Mouse (Mus musculus) ES-E14 (cell line): ENCODE results near the gene Fdx1l. TPM values are rescaled to one million over a fixed set of nuclear protein-coding genes. Genes with fewer than 3 reads are reported as not detected.
A peak's percentile ranks its signal among the peaks of the same experiment; 100 is the strongest.

ENCODE experiments used
- DNase-seq: peaks from one replicate; pipeline ENCODE4 v3.0.0-alpha.2; 2013; ENCODE audit warnings: low read depth, low spot score
- H3K27ac ChIP-seq: 2 replicates; pipeline ENCODE4 v1.5.1; 2012; ENCODE audit warnings: low read depth, mild to moderate bottlenecking, low read length, moderate library complexity, mixed read lengths; ENCODE audit not compliant: poor library complexity, insufficient read depth, severe bottlenecking
- H3K36me3 ChIP-seq: 2 replicates; pipeline ENCODE4 v1.6.1; 2012; ENCODE audit warnings: mild to moderate bottlenecking, low read length, moderate library complexity, mixed read lengths; ENCODE audit not compliant: control insufficient read depth, poor library complexity, insufficient read depth, severe bottlenecking
- H3K4me1 ChIP-seq, 2 experiments: fragments of 150-350 bp in 1 of 2; sonication (generic) in 1 of 2; 2 replicates each; pipeline ENCODE4 v1.6.1; 2012; ENCODE audit warnings: low read length in 2 of 2, mild to moderate bottlenecking in 1 of 2, mixed read lengths in 1 of 2; ENCODE audit not compliant: control insufficient read depth in 2 of 2, insufficient read depth in 2 of 2, poor library complexity in 1 of 2
- H3K4me3 ChIP-seq, 2 experiments: fragments of 150-350 bp in 1 of 2; sonication (generic) in 1 of 2; 2 replicates each; pipeline ENCODE4 v1.5.1; 2012; ENCODE audit warnings: low read length in 2 of 2, low read depth in 1 of 2, mild to moderate bottlenecking in 1 of 2, mixed read lengths in 1 of 2; ENCODE audit not compliant: insufficient read depth in 1 of 2, poor library complexity in 1 of 2, severe bottlenecking in 1 of 2
- H3K9ac ChIP-seq: 2 replicates; pipeline ENCODE4 v1.6.1; 2012; ENCODE audit warnings: low read depth, mild to moderate bottlenecking, low read length, mixed read lengths; ENCODE audit not compliant: poor library complexity, insufficient read depth, severe bottlenecking
- H3K9me3 ChIP-seq: fragments of 150-350 bp; sonication (generic); 2 replicates; pipeline ENCODE4 v1.6.1; 2012; ENCODE audit warnings: low read depth, mild to moderate bottlenecking, low read length; ENCODE audit not compliant: control insufficient read depth, insufficient read depth
- CHD2 ChIP-seq: IDR thresholded peaks from 2 replicates; pipeline ENCODE4 v1.6.1; 2014; ENCODE audit warnings: mild to moderate bottlenecking, low read depth, low read length, inconsistent platforms
- HCFC1 ChIP-seq: IDR thresholded peaks from 2 replicates; pipeline ENCODE4 v1.6.1; 2012; ENCODE audit warnings: low read length, inconsistent platforms, borderline replicate concordance; ENCODE audit not compliant: insufficient read depth
- MAFK ChIP-seq: IDR thresholded peaks from 2 replicates; pipeline ENCODE4 v1.6.1; 2014; ENCODE audit warnings: mild to moderate bottlenecking, low read depth, low read length, inconsistent platforms; ENCODE audit not compliant: insufficient read depth
- ZC3H11A ChIP-seq: IDR thresholded peaks from 2 replicates; pipeline ENCODE4 v1.6.1; 2012; ENCODE audit warnings: low read depth, mild to moderate bottlenecking, inconsistent platforms, low read length, borderline replicate concordance
- ZNF384 ChIP-seq: IDR thresholded peaks from 2 replicates; pipeline ENCODE4 v1.6.1; 2012; ENCODE audit warnings: low read depth, low read length, inconsistent platforms
- in situ Hi-C, 2 experiments: fragments of 600-800 bp; cut with MboI; formaldehyde crosslinking; loops; one replicate each; pipeline ENCODE4 v1.15.1; 2025; ENCODE audit warnings: low sequenced_read_pairs in 2 of 2, inconsistent platforms in 1 of 2; ENCODE audit not compliant: unreplicated experiment in 2 of 2
- total RNA-seq: library from RNA; depleted of rRNA; stranded (reverse); fragments of 300-350 nt; gene quantifications from 2 replicates; pipeline ENCODE4 v1.2.3, GENCODE M21; 2012

Gene Fdx1l
- total RNA-seq, 1 experiment, result 46.0 TPM

GRCm38 (mm10) chr9:21032491-21032890, 40.9 kb downstream of the Fdx1l start:
- Histone ChIP-seq H3K27ac (no peak overlapping the region), H3K4me3 (peak overlapping the region; percentile 67 to 85), H3K4me1 (peaks cover 8 to 46% of the 10 kb centered on the region in 2 experiments), H3K9ac (no peak overlapping the region; the same call in 1 of the 2 replicates), H3K9me3 (no peaks in the 10 kb centered on the region), H3K36me3 (peaks cover 8% of the 10 kb centered on the region)
- TF ChIP-seq MAFK (no peak), CHD2 (no peak), ZC3H11A (no peak), HCFC1 (no peak)
- no peak for DNase-seq
- in situ Hi-C loops, result no loop called here

- no peak for TF ChIP-seq HCFC1
- no peak for TF ChIP-seq ZNF384
- no peak for TF ChIP-seq ZC3H11A
- TF ChIP-seq MAFK, result no peak
- no peak for TF ChIP-seq CHD2
- in situ Hi-C loops, result no loop called here
Measured at GRCm38 (mm10) chr9:21031896-21032351, 41.5 kb downstream of the Fdx1l start, which contains the start of gene Icam5. Icam5 (plus strand) TSS chr9:21032073.

GRCm38 (mm10) chr9:21031251-21031895, 42.0 kb downstream of the Fdx1l start:
- DNase-seq, result peak; percentile 66
- H3K9ac ChIP-seq, result peak overlapping the region; percentile 25; the same call in 1 of the 2 replicates
- TF ChIP-seq MAFK (no peak), HCFC1 (0 out of 2 replicates have a peak, but pooled peaks have one; percentile 12)
- peaks cover 17% of the 10 kb centered on the region for H3K36me3 ChIP-seq
- H3K4me1 ChIP-seq, result peaks cover 8 to 47% of the 10 kb centered on the region in 2 experiments
- no peak overlapping the region for H3K27ac ChIP-seq
- no peaks in the 10 kb centered on the region for H3K9me3 ChIP-seq
- H3K4me3 ChIP-seq, result peak overlapping the region; percentile 67 to 85
- in situ Hi-C loops, result no loop called here

More at GRCm38 (mm10) chr9:21031896-21032351, 41.5 kb downstream of the Fdx1l start, which contains the start of gene Icam5:
- Histone ChIP-seq H3K9ac (peak within 1 kb of the TSS; percentile 31; the same call in 1 of the 2 replicates), H3K36me3 (peaks cover 14% of the 10 kb centered on the region), H3K4me1 (peaks cover 8 to 51% of the 10 kb centered on the region in 2 experiments), H3K27ac (no peak within 1 kb of the TSS), H3K9me3 (no peaks in the 10 kb centered on the region), H3K4me3 (peak within 1 kb of the TSS; percentile 67 to 85)
- no peak for DNase-seq

- peak; percentile 94 for DNase-seq
- Histone ChIP-seq H3K9ac (peak overlapping the region; percentile 25; the same call in 1 of the 2 replicates), H3K4me1 (peaks cover 8 to 49% of the 10 kb centered on the region in 2 experiments), H3K27ac (no peak overlapping the region), H3K9me3 (no peaks in the 10 kb centered on the region), H3K4me3 (peak overlapping the region; percentile 67 to 85), H3K36me3 (peaks cover 22% of the 10 kb centered on the region)
- in situ Hi-C loops, result no loop called here
- TF ChIP-seq CHD2 (peak; percentile 44; the same call in 1 of the 2 replicates), MAFK (no peak)
Measured at GRCm38 (mm10) chr9:21030781-21031250, 42.6 kb downstream of the Fdx1l start.
